Mouse (Mus musculus) cortical plate, adult 2 months (tissue): ENCODE data around the gene Capn15.

Source experiments
- CTCF ChIP-seq: fragments of 200-500 bp; IDR thresholded peaks from 2 replicates; pipeline ENCODE4 v1.5.1; 2011; ENCODE audit warnings: mild to moderate bottlenecking, control low read depth, low read length; ENCODE audit not compliant: insufficient read depth; ENCODE audit errors: extremely low read depth
- POLR2A ChIP-seq: fragments of 200-500 bp; IDR thresholded peaks from 2 replicates; pipeline ENCODE4 v1.6.1; 2011; ENCODE audit warnings: mild to moderate bottlenecking, low read length, control low read depth; ENCODE audit not compliant: insufficient read depth; ENCODE audit errors: extremely low read depth

GRCm38 (mm10) chr17:25911816-25912215, 73.8 kb downstream of the Capn15 start:
- no peak for TF ChIP-seq POLR2A
- no peak for TF ChIP-seq CTCF
